Mouse (Mus musculus) thymus, postnatal 0 days (tissue): ENCODE measurements around the gene Aire. TPM values are rescaled to one million over a fixed set of nuclear protein-coding genes. Genes with fewer than 3 reads are reported as not detected.

Experiments used
- DNase-seq: peaks from one replicate; pipeline ENCODE4 v3.0.0-alpha.2; 2015; ENCODE audit warnings: low spot score
- polyA plus RNA-seq: library from polyadenylated mRNA; unstranded; fragments of >200 nt; fragmentation: Nextera tagmentation; extraction: Ambion mirVana; gene quantifications from 2 replicates; pipeline ENCODE4 v1.2.1, GENCODE M21; 2015

The Aire gene
- 8.8 and 10.1 TPM in 2 replicates for polyA plus RNA-seq

DNA sequence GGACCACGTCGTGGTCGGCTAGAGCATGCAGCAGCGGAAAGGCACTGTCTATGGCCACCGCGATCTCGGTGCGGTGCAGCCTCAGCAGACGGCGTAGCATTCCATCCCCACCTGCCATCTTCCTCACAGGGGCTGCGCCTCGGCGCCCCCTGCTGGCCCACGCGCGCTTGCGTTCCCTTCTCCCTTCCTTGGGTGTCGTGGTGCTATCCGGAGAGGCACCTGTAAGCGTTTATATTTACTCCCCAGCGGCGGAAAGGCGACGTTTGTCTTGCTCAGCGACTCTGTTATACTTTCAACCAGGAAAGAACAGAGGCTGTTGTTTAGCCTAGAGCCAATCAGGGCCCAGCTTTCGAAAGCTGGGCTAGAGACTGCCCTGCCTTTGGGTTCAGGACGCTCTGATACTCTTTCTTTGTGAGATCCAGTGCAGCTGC is at the start of gene Aire:
TSS of gene Aire (minus strand) at position 205 of the 431 bp plus-strand sequence.
- peak; percentile 91 for DNase-seq

- no peak for DNase-seq
Measured at GRCm38 (mm10) chr10:78092725-78093029, 49.3 kb upstream of the Aire start.

DNA sequence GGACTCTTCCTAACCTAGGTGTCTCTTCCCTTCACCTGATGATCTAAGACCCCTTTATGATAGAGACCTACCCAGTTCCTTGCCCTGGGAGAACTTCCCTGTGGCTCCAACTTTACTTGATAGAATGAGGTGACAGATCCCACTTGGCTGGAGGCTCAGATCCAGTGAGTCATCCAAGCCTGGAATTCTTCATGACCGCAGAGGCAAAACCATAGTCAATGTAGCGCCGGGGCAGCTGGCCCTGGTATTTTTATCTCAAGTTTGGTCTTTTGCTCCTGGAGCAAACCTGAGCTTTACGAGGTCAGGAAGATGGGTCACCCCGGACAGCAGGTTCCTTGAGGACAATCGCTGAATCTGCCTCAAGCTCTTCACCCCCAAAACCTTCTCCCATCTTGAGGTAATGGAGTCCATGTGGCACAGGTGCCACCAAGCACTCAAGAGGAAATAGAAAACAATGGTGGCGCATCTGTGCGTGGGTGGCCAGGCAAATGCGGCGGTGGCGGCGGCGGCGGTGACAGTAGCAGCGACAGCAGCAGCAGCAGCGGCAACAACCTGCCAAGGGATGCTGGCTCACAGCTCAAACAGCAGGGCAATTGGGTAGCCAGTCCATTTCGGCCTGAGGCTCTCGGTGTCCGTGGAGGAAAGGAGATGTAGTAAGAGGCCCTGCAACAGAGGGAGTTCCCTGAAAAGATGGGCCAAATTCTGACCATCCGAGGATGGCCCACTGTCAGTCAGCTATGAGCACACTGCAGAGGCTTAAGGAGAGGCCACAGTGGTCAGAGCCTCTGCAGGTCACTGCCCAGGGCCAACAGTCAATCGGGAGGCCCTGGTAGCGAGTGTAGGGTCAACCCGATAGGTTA is 48.7 kb upstream of the Aire start:
- no peak for DNase-seq

DNA sequence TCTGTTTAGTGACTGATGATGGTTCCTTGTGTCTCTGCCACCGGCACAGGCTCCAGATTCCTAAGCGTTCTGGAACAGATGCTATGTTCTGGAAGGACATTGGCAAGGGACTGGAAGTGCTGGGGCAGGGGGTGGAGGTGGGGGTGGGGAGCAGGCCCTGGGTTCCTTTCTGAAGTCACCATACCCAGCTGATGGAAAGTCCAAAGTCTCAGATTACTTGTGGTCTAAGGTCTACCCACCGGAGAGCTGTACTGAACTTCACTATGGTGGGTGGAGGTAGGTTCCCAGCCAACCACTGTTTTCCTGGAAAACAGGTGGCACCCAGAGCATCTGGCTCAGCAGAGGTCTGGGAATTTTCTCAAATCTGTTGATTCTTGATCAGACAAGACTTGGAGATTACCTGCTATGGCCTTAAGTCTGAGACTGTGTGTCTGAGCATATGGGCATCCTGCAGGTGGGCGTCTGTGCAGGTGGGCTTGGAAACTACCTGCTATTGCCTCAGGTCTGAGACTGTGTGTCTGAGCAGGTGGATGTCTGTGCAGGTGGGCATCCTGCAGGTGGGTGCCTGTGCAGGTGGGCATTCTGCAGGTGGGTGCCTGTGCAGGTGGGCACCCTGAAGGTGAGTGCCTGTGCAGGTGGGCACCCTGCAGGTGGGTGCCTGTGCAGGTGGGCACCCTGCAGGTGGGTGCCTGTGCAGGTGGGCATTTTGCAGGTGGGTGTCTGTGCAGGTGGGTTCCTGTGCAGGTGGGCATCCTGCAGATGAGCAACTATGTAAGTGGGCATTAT is 47.5 kb upstream of the Aire start:
- DNase-seq = no peak

- no peak for DNase-seq
Measured at GRCm38 (mm10) chr10:78090246-78090645, 46.8 kb upstream of the Aire start.

- peak; percentile 46 for DNase-seq
Measured at GRCm38 (mm10) chr10:78087101-78087511, 43.7 kb upstream of the Aire start.

DNA sequence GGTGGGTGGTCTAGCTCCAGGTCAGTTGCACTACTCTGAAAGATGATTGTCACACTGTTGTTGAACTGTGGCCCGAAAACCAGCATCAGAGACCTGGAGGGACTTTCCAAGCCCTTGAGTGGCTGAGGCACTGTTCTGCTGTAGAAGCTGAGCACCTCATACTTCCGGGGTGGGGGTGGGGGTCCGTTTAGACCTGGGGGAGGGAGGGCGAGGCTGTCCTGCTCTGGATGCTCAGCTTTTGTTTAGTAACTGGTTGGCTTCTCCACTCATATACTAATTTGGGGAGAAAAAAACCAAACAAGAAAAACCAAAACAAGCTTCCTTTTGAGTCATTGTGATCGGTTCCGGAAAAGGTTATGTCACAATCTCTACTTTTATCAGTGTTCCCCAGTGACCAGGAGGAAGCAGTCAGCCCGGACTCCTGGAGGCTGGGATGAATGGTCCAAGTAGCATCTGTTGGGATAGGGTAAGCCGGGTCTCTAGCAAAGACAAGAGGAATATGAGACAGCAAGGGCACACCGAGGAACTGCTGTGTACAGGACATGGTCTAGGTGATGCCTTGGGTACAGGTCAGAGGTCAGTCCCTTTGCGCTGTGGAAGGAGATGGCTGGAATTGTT is 43.1 kb upstream of the Aire start:
- peak; percentile 14 for DNase-seq

GRCm38 (mm10) chr10:78085711-78086110 is 42.3 kb upstream of the Aire start:
- DNase-seq = no peak

DNA sequence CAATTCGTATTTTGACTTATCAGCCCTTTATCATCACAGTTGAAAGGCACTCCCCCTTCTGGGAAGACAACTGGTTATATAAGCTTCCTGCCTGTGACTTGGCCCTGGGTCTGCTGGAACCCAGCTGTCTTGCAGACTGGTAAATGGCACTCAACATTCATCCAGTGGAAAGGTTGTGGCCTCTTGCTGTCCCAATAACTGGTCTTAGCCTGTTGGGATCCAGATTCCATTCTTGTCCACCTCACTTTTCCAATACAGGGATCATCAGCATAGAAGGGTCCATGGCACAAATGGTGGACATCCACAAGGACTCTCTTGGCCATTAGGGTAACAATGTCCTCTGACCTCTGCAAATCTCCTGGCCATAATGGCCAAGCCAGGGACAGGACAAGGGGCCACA is 40.7 kb upstream of the Aire start:
- DNase-seq = no peak

DNA sequence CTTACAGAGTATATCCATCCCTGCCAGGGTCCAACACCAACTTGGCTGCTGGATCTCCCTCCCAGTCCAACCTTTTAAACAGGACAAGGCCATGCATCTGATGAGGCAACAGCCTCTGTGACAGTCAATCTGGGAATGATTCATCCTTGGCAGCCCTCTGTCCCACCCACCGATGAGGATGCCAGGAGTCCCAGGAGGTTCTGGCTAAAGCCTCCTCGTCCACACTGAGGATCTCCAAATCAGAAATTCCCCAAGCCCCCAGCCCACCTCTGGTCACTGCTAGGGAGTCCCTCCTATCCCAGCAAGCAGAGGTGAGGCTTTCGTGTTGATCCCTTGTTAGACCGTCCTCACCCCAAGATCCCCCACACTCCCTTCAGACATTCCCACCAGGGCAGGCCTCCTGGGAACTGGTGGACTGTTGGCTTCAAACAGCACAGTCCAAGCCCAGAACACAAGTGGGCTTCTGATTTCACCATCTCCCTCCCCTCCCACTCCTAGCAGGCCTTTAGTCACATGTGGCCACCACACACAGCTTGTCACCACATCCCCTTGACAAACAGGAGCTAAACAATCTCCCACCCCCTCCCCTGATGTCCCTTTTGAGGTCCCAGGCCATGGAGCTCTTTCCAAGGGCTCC is 36.7 kb upstream of the Aire start:
- no peak for DNase-seq

DNA sequence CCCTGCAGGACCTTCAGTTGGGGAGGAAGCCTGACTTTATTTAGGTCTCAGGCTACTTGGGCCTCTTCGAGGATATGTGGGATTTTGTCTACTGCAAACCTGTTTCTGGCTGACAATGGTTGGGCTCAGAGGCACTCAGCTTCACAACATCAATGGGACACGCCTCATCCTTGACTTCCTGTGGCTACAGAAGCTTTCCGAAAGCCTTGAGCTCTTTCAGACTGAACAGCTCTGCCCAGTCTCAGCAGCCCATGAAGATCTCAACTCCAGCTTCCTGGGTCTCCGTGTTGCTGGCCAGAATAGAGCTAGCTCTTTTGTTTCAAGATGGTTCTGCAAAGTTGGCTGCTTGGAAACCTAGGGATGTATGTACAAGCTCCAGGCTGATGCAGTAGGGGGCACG is 34.9 kb upstream of the Aire start:
- peak; percentile 26 for DNase-seq

- DNase-seq = no peak
Measured at GRCm38 (mm10) chr10:78077862-78078261, 34.5 kb upstream of the Aire start.

DNA sequence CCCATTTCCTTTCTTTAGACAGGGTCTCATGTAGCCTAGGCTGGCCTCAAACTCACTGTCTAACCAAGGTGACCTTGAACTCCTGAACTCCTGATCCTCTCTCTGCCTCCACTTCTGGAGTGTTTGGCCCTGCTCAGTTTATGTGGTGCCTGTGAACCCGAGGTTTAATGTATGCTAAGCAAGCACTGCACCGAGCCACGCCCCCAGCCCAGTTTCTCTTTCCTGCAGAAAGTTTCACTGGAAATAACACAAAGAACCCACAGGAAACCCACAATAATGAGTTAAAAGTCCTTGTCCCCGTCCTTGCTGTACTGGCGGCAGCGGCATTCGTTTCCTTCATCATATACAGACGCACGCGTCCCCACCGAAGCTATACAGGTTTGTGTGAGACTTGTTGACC is 31.6 kb upstream of the Aire start:
- DNase-seq = peak; percentile 54

- no peak for DNase-seq
Measured at GRCm38 (mm10) chr10:78074151-78074550, 30.7 kb upstream of the Aire start.

DNA sequence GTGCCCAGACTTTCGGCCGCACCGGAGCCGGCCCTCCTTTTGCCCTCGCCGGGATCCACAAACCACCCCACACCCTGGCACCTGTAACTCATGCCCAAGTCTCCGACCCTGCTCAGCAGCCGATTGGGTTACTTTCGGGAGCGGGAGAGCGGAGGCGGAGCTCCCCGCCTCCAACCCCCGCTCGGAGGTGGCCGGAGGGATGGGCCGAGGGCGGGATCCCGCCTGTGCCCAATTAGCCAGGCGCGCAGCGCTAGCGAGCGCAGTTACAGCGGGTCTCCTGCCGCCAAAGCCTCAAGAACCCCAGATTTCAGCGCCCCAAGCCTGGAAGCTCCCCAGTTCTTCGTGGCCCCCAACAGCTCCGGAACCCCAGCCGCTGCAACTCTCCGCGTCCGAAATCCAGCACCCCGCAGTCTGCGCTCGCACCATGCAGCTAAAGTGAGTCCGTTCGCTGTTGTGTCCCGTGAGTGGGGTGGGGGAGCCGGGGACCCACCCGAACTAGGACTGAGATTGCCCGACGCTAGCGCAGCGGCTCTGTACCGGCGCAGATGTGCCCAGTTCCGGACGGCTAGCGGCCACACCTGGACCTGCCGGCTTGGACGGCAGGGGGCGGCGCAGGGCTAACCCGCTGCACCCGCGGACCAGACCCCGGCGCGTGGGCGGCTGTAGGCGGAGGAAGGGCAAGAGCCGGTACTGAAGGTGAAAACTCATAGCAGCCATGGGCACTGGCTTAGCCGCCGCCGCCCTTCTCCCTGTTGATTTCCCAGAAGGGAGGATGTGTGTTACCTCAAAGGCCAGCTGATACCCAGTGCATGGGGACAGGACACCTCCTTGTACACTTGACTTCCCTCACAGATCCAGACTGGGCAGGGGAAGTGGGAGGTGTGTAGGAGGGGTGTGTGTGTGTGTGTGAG is 25.9 kb upstream of the Aire start, which contains the start of gene Icosl:
TSS of gene Icosl (plus strand) at position 202 of the 911 bp plus-strand sequence.
- DNase-seq = peak; percentile 27

DNA sequence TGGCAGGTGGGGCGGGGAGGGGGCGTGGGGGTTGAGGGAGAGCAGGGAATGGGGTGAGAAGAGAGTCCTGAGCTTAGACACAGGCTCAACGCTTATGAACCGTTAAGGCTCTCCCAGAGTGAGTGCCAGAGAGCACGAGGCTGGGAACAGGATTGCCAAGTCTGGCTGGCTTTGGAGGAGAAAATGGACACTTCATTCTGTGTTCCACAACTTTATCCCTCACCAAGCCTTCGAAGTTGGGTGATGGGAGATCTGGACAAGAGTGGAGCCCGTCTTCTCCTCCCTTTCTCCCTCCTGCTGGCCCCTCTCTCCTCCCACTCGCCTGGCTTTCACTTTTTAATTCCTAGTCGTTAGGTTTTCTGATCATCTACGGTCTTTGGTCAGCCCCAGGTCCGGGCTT is 25.1 kb upstream of the Aire start:
- DNase-seq = no peak

GRCm38 (mm10) chr10:78067226-78067625 is 23.8 kb upstream of the Aire start:
- peak; percentile 36 for DNase-seq

- no peak for DNase-seq
Measured at GRCm38 (mm10) chr10:78063122-78063521, 19.7 kb upstream of the Aire start.

DNA sequence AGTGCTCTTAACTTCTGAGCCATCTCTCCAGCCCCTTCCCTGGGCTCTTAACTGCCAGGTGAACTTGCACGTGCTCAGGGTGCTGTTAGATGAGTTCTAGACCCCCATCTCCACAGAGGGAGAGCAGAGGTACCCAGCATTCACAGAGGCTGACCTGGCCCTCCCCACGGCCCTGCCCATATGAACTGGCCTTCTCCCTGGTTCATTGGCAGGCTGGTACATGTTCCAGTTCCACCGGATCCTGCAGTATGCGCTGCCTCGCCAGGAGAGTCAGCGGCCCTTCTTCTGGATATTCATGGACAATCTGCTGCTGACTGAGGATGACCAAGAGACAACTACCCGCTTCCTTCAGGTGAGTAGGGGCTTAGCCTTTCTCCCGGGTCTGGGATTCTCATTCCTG is 13.6 kb upstream of the Aire start:
- no peak for DNase-seq
